8 mouse cellular contexts compared by ENCODE assay signal in genomic region chr2:146856120-146856519, GRCm38 (mm10). TPM values are rescaled to one million over a fixed set of nuclear protein-coding genes. Genes with fewer than 3 reads are reported as not detected.
A peak's percentile ranks its signal among the peaks of the same experiment; 100 is the strongest.
DNase-seq lines count a peak whose midpoint lies in the region; ATAC-seq and TF ChIP-seq lines count a peak whose summit lies in the region.

No protein-coding gene starts in this region.

- peak; percentile 17 for DNase-seq in right cerebral cortex, postnatal 4 days
- no peak for DNase-seq in right cerebral cortex, postnatal 25 days
- DNase-seq in liver, embryonic 14.5 days (ENCODE audit: low read depth in 3 of 3, low spot score in 3 of 3): peak; percentile 16 to 37 (median 20)
- DNase-seq in cerebellum, adult 11-12 months: no peak
- no peak for DNase-seq in cerebellum, postnatal 4 days (ENCODE audit: low spot score in 2 of 2)

- H3K27me3 ChIP-seq in liver, embryonic 14.5 days (ENCODE audit: control insufficient read depth, insufficient read depth, low read length): no peaks in the 10 kb centered on the region

- H3K36me3 ChIP-seq in liver, embryonic 14.5 days (replicated peaks; ENCODE audit: control insufficient read depth, insufficient read depth, low read depth): no peaks in the 10 kb centered on the region

- peak overlapping the region; percentile 90 for H3K4me3 ChIP-seq in bone marrow macrophage, adult 2 months (ENCODE audit: insufficient read depth, low read length)
- H3K4me3 ChIP-seq in liver, embryonic 14.5 days (ENCODE audit: insufficient read depth in 1 of 2, low read depth in 2 of 2, low read length in 2 of 2): peak overlapping the region; percentile 82 to 84

- no peak for TF ChIP-seq CTCF in bone marrow macrophage, adult 2 months (IDR thresholded peaks at IDR 0.05; ENCODE audit: low read depth, low read length)
- TF ChIP-seq CTCF in liver, embryonic 14.5 days (IDR thresholded peaks at IDR 0.05; ENCODE audit: low read depth): no peak

- H3K9me3 ChIP-seq in liver, embryonic 14.5 days (ENCODE audit: control insufficient read depth, low read length): no peaks in the 10 kb centered on the region

- peak overlapping the region; percentile 89 for H3K4me2 ChIP-seq in liver, embryonic 14.5 days (ENCODE audit: low read depth)

- peak overlapping the region; percentile 90 for H3K9ac ChIP-seq in liver, embryonic 14.5 days (replicated peaks)

- 1% methylated on average over 11 of the region's 11 CpGs for WGBS in liver, embryonic 14.5 days (ENCODE audit: insufficient replicate concordance)

- no peak for TF ChIP-seq POLR2A in bone marrow macrophage, adult 2 months (IDR thresholded peaks at IDR 0.05; ENCODE audit: borderline replicate concordance, low read depth, low read length)

- no peak overlapping the region for H3K27ac ChIP-seq in bone marrow macrophage, adult 2 months (ENCODE audit: insufficient read depth, low read depth, low read length)
- H3K27ac ChIP-seq in liver, embryonic 14.5 days: peak overlapping the region; percentile 77

- TF ChIP-seq EP300 in liver, embryonic 14.5 days (IDR thresholded peaks at IDR 0.05; ENCODE audit: low read depth): no peak

- peaks cover 4% of the 10 kb centered on the region; the same call in 1 of the 2 replicates for H3K4me1 ChIP-seq in bone marrow macrophage, adult 2 months (ENCODE audit: control insufficient read depth, insufficient read depth, low read length)
- peaks cover 5 to 6% of the 10 kb centered on the region in 2 experiments; a peak in 3 of 4 replicates for H3K4me1 ChIP-seq in liver, embryonic 14.5 days (replicated peaks; ENCODE audit: control insufficient read depth in 2 of 2, insufficient read depth in 2 of 2, low read length in 1 of 2)

- peak; percentile 33 for ATAC-seq in granulocyte monocyte progenitor cell, adult 5-6 weeks (replicated peaks; ENCODE audit: poor library complexity, severe bottlenecking)
- ATAC-seq in liver, embryonic 14.5 days (ENCODE audit: insufficient read depth): peak; percentile 40
- 0 out of 2 replicates have a peak, but pooled peaks have one; percentile 5 for ATAC-seq in neutrophil, adult 5-6 weeks (ENCODE audit: extremely low read depth, insufficient number of reproducible peaks, low FRiP score, poor library complexity, severe bottlenecking)

RNA-seq across cellular contexts. Expression of gene Kiz, which starts 0.5 kb away (rescaled TPM):
- polyA plus RNA-seq in bone marrow macrophage, adult 2 months (2012; ENCODE audit: insufficient read depth, insufficient read length, missing spikeins): 22.3 and 30.2 TPM in 2 replicates
- total RNA-seq in granulocyte monocyte progenitor cell, adult 5-6 weeks (2014; fragmentation: Nextera tagmentation): 21.9 and 29.3 TPM in 2 replicates
- total RNA-seq in granulocyte monocyte progenitor cell, adult 5-6 weeks (2017): 24.0 and 25.1 TPM in 2 replicates
- polyA plus RNA-seq in liver, embryonic 14.5 days (2012; rRNA removed): 3.4 and 6.5 TPM in 2 replicates
- polyA plus RNA-seq in liver, embryonic 14.5 days (2014; fragmentation: Nextera tagmentation; extraction: Ambion mirVana): 11.5 TPM in 2 replicates
- total RNA-seq in neutrophil, adult 5-6 weeks (2017): 37.2 and 39.7 TPM in 2 replicates

Comparison
In these comparisons a context has a peak if more than half of its experiments do, and no peak if none do; other contexts are left out.
1. DNase-seq: peak in right cerebral cortex, postnatal 4 days (single experiment) and liver, embryonic 14.5 days (3 of 3); none in right cerebral cortex, postnatal 25 days (single experiment), cerebellum, adult 11-12 months (single experiment) and cerebellum, postnatal 4 days (0 of 2).
2. Peak in every context shown above with its lines, with median percentiles within 50 percentile points of each other: ATAC-seq.